Mouse (Mus musculus): ENCODE results near the gene Rps6ka2. TPM values are rescaled to one million over a fixed set of nuclear protein-coding genes. Genes with fewer than 3 reads are reported as not detected.

Gene Rps6ka2
- polyA plus RNA-seq, 1 experiment from 2014 or later, result 6.5 TPM

DNA sequence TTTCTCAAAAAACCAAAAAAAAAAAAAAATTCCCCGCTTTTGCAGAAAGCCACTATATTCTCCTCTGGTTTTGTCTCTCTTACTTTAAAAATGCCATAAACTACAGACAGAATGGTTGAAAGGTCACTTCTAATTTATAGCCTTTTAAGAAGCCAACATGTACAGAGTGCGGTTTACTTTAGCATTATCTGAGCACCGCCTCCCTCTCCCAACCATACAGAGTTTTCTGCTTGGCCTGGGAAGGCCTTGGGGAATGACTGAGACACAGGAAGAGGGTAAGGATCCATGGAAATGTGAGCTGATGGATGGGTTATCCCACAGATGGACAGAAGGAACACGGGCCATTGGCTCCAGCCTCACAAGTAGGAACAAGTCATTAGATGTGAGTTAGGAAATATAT lies 92.7 kb downstream of the Rps6ka2 start:
- Histone ChIP-seq H3K79me2 (ENCODE audit: inconsistent target) (no peaks in the 10 kb centered on the region), H3K27ac (no peak overlapping the region), H3K36me3 (ENCODE audit: inconsistent target) (no peaks in the 10 kb centered on the region), H3K4me3 (ENCODE audit: inconsistent target) (no peak overlapping the region)
- WGBS (ENCODE audit: missing documents), result 92% methylated on average over 4 of the region's 4 CpGs

GRCm38 (mm10) chr17:7264610-7265009 lies 94.7 kb downstream of the Rps6ka2 start:
- Histone ChIP-seq H3K36me3 (ENCODE audit: inconsistent target) (no peaks in the 10 kb centered on the region), H3K4me3 (ENCODE audit: inconsistent target) (no peak overlapping the region), H3K27ac (no peak overlapping the region), H3K79me2 (ENCODE audit: inconsistent target) (no peaks in the 10 kb centered on the region)
- 90% methylated on average over 5 of the region's 5 CpGs for WGBS (ENCODE audit: missing documents)

DNA sequence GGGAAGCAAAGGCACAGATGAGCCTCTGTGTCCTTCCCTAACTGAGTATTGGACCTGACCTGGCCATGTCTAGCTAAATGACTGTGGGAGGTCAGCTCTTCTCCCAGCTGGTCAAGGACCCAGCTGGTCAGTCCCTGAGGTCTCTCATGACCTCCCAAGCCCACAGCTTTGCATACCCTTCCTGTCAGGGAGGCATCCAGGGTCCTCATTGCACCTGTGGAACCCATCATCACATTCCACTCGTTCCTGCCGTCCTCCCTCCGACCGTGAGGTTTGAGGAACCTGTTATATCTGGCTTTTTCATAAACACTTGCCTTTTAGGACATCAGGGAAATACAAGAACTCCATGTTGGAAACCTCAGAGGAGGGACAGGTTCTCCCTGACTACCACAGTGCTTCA lies 95.4 kb downstream of the Rps6ka2 start:
- no peak overlapping the region for H3K4me3 ChIP-seq (ENCODE audit: inconsistent target)
- no peak overlapping the region for H3K27ac ChIP-seq
- no peaks in the 10 kb centered on the region for H3K36me3 ChIP-seq (ENCODE audit: inconsistent target)
- no peaks in the 10 kb centered on the region for H3K79me2 ChIP-seq (ENCODE audit: inconsistent target)
- 93% methylated on average over 4 of the region's 4 CpGs for WGBS (ENCODE audit: missing documents)

DNA sequence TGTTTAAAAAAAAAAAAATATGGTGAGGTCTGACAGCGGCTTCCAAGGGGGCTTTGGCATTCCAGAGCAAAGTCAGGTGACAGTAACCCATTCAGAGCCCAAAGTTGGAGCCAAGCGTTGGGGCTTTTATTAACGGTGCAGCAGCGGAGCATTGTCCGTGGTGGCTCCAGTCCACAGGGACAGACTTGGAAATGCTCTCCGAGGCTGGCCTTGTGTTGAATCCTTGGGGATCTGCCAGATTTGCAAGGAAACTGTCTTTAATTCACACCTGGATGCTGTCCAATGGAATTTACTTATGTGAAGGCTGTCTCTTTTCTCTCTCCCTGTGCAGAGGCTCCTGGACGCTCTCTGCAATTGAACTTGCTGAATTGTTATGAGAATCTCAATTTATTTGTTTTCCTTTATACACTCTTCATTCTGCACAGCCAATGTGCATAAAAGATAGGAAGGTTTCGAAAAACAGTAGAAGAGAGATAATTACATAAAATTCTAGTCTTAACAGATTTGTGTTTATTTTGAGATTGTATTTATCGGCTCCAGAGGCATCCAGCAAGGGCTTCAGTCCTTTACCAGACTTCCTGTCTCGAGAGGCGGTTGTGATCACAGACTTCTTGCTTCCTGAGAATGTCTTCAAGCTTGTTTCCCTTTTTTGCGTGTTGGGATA lies 95.9 kb downstream of the Rps6ka2 start:
- WGBS (ENCODE audit: missing documents), result 62% methylated on average over 12 of the region's 12 CpGs
- Histone ChIP-seq H3K79me2 (ENCODE audit: inconsistent target) (no peaks in the 10 kb centered on the region), H3K4me3 (ENCODE audit: inconsistent target) (no peak overlapping the region), H3K36me3 (ENCODE audit: inconsistent target) (no peaks in the 10 kb centered on the region), H3K27ac (no peak overlapping the region)

DNA sequence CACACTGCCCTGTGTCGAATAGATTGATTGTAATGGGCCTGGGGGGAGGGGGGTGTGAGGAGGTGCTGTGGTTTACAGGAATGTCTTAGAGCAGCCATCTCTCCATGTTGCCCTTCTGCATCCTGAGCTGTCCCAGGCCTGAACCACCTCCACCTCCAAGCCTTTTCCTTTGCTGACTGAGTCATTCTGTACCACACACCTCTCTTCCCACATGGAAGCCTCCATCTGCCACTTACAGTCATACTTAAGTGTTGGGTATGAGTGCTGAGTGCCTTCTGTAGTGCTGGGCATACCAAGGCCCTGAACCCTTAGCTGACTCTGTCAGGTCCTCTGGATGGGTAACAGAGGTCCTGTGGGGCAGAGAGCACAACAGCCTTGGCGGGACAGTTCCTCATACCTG lies 97.9 kb downstream of the Rps6ka2 start:
- H3K36me3 ChIP-seq (ENCODE audit: inconsistent target), result no peaks in the 10 kb centered on the region
- H3K4me3 ChIP-seq (ENCODE audit: inconsistent target), result no peak overlapping the region
- H3K79me2 ChIP-seq (ENCODE audit: inconsistent target), result no peaks in the 10 kb centered on the region
- H3K27ac ChIP-seq, result no peak overlapping the region
- 85% methylated on average over 2 of the region's 2 CpGs for WGBS (ENCODE audit: missing documents)

GRCm38 (mm10) chr17:7269151-7269806 lies 99.4 kb downstream of the Rps6ka2 start:
- no peaks in the 10 kb centered on the region for H3K36me3 ChIP-seq (ENCODE audit: inconsistent target)
- no peaks in the 10 kb centered on the region for H3K79me2 ChIP-seq (ENCODE audit: inconsistent target)
- H3K27ac ChIP-seq, result no peak overlapping the region
- no peak overlapping the region for H3K4me3 ChIP-seq (ENCODE audit: inconsistent target)
- WGBS (ENCODE audit: missing documents), result 93% methylated on average over 12 of the region's 12 CpGs

DNA sequence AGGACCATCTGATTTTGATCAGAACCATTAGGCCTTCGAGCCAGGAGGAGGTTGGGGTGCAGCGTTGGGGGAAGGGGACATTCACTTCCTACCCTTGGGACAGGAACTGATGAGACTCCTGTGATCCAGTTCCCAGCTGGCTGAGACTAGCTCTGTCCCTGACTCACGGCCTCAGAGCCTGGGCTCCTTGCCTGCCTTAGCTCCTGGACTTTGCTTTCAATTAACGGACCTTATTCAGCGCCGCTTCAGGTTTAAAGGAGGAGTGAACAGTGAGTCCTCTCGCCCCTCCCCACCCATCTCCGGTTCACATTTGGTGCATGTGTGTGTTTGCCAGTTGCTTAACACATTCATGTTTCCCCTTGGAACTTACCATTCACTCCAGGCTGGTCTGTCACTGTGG lies 100.6 kb downstream of the Rps6ka2 start:
- Histone ChIP-seq H3K4me3 (ENCODE audit: inconsistent target) (no peak overlapping the region), H3K27ac (no peak overlapping the region), H3K79me2 (ENCODE audit: inconsistent target) (no peaks in the 10 kb centered on the region), H3K36me3 (ENCODE audit: inconsistent target) (no peaks in the 10 kb centered on the region)
- WGBS (ENCODE audit: missing documents), result 94% methylated on average over 8 of the region's 8 CpGs

- WGBS (ENCODE audit: missing documents), result 95% methylated on average over 8 of the region's 10 CpGs
- Histone ChIP-seq H3K27ac (no peak overlapping the region), H3K36me3 (ENCODE audit: inconsistent target) (no peaks in the 10 kb centered on the region), H3K79me2 (ENCODE audit: inconsistent target) (no peaks in the 10 kb centered on the region), H3K4me3 (ENCODE audit: inconsistent target) (no peak overlapping the region)
These were observed 101.7 kb downstream of the Rps6ka2 start for GRCm38 (mm10) chr17:7271522-7272134.

GRCm38 (mm10) chr17:7273054-7273453 lies 103.1 kb downstream of the Rps6ka2 start:
- Histone ChIP-seq H3K4me3 (ENCODE audit: inconsistent target) (no peak overlapping the region), H3K27ac (no peak overlapping the region), H3K79me2 (ENCODE audit: inconsistent target) (no peaks in the 10 kb centered on the region), H3K36me3 (ENCODE audit: inconsistent target) (no peaks in the 10 kb centered on the region)
- WGBS (ENCODE audit: missing documents), result 89% methylated on average over 9 of the region's 9 CpGs

GRCm38 (mm10) chr17:7273785-7274184 lies 103.9 kb downstream of the Rps6ka2 start:
- Histone ChIP-seq H3K27ac (no peak overlapping the region), H3K36me3 (ENCODE audit: inconsistent target) (no peaks in the 10 kb centered on the region), H3K79me2 (ENCODE audit: inconsistent target) (no peaks in the 10 kb centered on the region), H3K4me3 (ENCODE audit: inconsistent target) (no peak overlapping the region)
- 74% methylated on average over 10 of the region's 10 CpGs for WGBS (ENCODE audit: missing documents)

DNA sequence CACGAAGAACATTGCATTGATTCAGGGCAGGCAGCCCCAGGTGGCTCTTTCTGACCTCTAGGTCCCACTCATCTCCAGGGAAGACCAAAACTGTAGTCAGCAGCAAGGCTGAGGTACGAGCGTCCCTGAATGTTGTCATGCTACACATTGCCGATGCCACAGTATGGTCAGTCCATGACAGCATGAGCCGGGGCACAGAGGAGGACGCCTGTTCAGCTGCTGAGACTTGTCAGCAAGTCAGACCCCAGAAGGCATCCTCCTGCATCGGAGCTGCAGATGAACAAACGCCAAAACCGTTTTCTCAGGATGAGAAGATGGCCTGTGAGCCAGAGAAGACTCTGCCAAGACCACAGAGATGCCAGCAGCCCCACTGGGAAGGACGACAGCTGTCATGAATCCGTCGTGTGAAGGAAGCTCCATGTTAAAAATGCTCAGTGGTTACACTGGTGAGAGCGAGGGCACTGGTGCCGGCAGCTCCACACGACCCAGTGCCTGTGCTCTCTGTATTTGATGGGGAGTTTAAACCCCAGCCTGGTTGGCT lies 108.9 kb downstream of the Rps6ka2 start:
- 91% methylated on average over 15 of the region's 15 CpGs for WGBS (ENCODE audit: missing documents)

GRCm38 (mm10) chr17:7279251-7279650 lies 109.3 kb downstream of the Rps6ka2 start:
- 94% methylated on average over 9 of the region's 9 CpGs for WGBS (ENCODE audit: missing documents)
- Histone ChIP-seq H3K79me2 (ENCODE audit: inconsistent target) (no peaks in the 10 kb centered on the region), H3K36me3 (ENCODE audit: inconsistent target) (no peaks in the 10 kb centered on the region), H3K27ac (no peak overlapping the region), H3K4me3 (ENCODE audit: inconsistent target) (no peak overlapping the region)

More for the DNA sequence above, 108.9 kb downstream of the Rps6ka2 start:
- H3K79me2 ChIP-seq (ENCODE audit: inconsistent target), result no peaks in the 10 kb centered on the region
- no peak overlapping the region for H3K27ac ChIP-seq
- H3K36me3 ChIP-seq (ENCODE audit: inconsistent target), result no peaks in the 10 kb centered on the region
- no peak overlapping the region for H3K4me3 ChIP-seq (ENCODE audit: inconsistent target)

GRCm38 (mm10) chr17:7284297-7284910 lies 114.5 kb downstream of the Rps6ka2 start:
- H3K79me2 ChIP-seq (ENCODE audit: inconsistent target), result no peaks in the 10 kb centered on the region
- no peak overlapping the region for H3K4me3 ChIP-seq (ENCODE audit: inconsistent target)
- H3K27ac ChIP-seq, result no peak overlapping the region
- 94% methylated on average over 8 of the region's 8 CpGs for WGBS (ENCODE audit: missing documents)
- H3K36me3 ChIP-seq (ENCODE audit: inconsistent target), result no peaks in the 10 kb centered on the region

- Histone ChIP-seq H3K4me3 (ENCODE audit: inconsistent target) (no peak overlapping the region), H3K27ac (no peak overlapping the region), H3K79me2 (ENCODE audit: inconsistent target) (no peaks in the 10 kb centered on the region), H3K36me3 (ENCODE audit: inconsistent target) (no peaks in the 10 kb centered on the region)
- 94% methylated on average over 12 of the region's 12 CpGs for WGBS (ENCODE audit: missing documents)
These were observed 115.4 kb downstream of the Rps6ka2 start for GRCm38 (mm10) chr17:7285292-7285691.

Measured in macrophage (primary cell).